Mouse (Mus musculus) limb, embryonic 14.5 days (tissue): Measurements from ENCODE around the gene Knstrn. TPM values are rescaled to one million over a fixed set of nuclear protein-coding genes. Genes with fewer than 3 reads are reported as not detected.

ENCODE experiments used
- ATAC-seq: fragments of 200-750 bp; cut with Nextera tagmentation; 2 replicates; pipeline ENCODE4 v1.8.0; 2017; ENCODE audit warnings: low read depth, moderate number of reproducible peaks, moderate TSS enrichment; ENCODE audit not compliant: low FRiP score
- DNase-seq: peaks from one replicate; pipeline ENCODE4 v3.0.0-alpha.2; 2015; ENCODE audit warnings: low spot score
- H3K27ac ChIP-seq: fragments of 300-500 bp; sonication (generic); replicated peaks from 2 replicates; pipeline ENCODE4 v1.5.1; 2014; ENCODE audit warnings: low read depth, mild to moderate bottlenecking, low read length, moderate library complexity, mixed read lengths
- H3K27me3 ChIP-seq: fragments of 300-500 bp; sonication (generic); 2 replicates; pipeline ENCODE4 v1.6.1; 2014; ENCODE audit warnings: low read length, mixed read lengths; ENCODE audit not compliant: control insufficient read depth, insufficient read depth
- H3K36me3 ChIP-seq: fragments of 300-500 bp; sonication (generic); 2 replicates; pipeline ENCODE4 v1.6.1; 2014; ENCODE audit warnings: mild to moderate bottlenecking, low read length, moderate library complexity, mixed read lengths; ENCODE audit not compliant: control insufficient read depth, insufficient read depth
- H3K4me1 ChIP-seq: fragments of 300-500 bp; sonication (generic); 2 replicates; pipeline ENCODE4 v1.6.1; 2014; ENCODE audit warnings: antibody characterized with exemption, low read length, mixed read lengths; ENCODE audit not compliant: control insufficient read depth, insufficient read depth
- H3K4me2 ChIP-seq: fragments of 300-500 bp; sonication (generic); replicated peaks from 2 replicates; pipeline ENCODE4 v1.6.1; 2014; ENCODE audit warnings: low read depth, mild to moderate bottlenecking, low read length, moderate library complexity; ENCODE audit not compliant: severe bottlenecking
- H3K4me3 ChIP-seq: fragments of 300-500 bp; sonication (generic); replicated peaks from 2 replicates; pipeline ENCODE4 v1.5.1; 2014; ENCODE audit warnings: low read length
- H3K9ac ChIP-seq: fragments of 300-500 bp; sonication (generic); 2 replicates; pipeline ENCODE4 v1.6.1; 2014; ENCODE audit warnings: mild to moderate bottlenecking, low read depth, low read length, moderate library complexity; ENCODE audit not compliant: severe bottlenecking
- H3K9me3 ChIP-seq: fragments of 300-500 bp; sonication (generic); 2 replicates; pipeline ENCODE4 v1.6.1; 2016; ENCODE audit warnings: low read length; ENCODE audit not compliant: control insufficient read depth
- POLR2A ChIP-seq: fragments of 200-500 bp; IDR thresholded peaks from 2 replicates; pipeline ENCODE4 v1.8.0; 2012; ENCODE audit warnings: inconsistent platforms, mild to moderate bottlenecking, moderate library complexity, borderline replicate concordance; ENCODE audit not compliant: insufficient read depth, insufficient read length; ENCODE audit errors: extremely low read depth
- WGBS: fragments of 180-500 bp; shearing (Covaris S2); extraction: QIAGEN DNeasy Blood & Tissue Kit; methylation state at CpG from one replicate; pipeline ENCODE4 v1.1.7; 2014; 5-methylcytosine and 5-hydroxymethylcytosine counted together
- polyA plus RNA-seq, 2 experiments: library from polyadenylated mRNA; depleted of rRNA in 1 of 2; stranded (reverse) in 1 of 2; unstranded in 1 of 2; fragments of >200 nt; fragmentation: Nextera tagmentation in 1 of 2; extraction: Ambion mirVana in 1 of 2; gene quantifications; 2 replicates each; pipeline versions ENCODE4 v1.2.1 to v1.2.3; 2012 to 2014

The Knstrn gene
- polyA plus RNA-seq, 2 experiments: 67.0 to 81.3 TPM

DNA sequence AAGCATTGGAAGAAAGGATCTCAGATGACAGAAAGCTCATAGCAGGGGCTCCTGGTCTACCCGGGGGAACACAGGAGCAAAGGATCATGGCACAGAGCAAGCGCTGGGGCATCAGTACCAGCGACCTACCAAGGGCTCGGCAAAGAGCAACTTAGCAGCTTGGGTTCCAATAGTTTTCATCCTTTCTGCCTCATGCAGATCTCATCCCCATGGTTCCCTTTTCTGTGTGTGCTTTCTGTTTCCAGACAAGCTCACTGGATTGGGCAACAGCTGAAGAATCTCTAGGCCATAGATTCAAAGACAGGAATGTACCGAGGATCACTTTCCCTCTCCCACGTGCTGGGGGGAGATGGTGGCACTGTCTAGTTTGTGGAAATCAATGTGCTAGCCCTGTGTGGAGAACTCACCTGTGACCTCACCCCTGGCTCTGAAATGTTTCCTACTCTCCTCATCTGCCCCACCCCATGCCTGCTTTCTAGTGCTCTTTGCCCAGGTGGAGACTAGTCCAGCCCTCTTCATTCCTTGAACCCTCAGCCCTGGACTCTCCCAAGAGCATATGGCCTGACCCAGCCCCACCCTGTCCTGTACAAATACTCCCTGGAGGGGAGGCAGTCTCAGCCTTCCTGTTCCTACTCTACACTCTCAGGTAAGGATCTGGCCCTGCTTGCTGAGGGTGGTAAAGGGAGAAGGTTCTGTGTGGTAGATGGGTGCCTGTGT lies 41.5 kb upstream of the Knstrn start, which contains the start of gene Phgr1:
Gene Phgr1 (plus strand): TSS at position 612 of the 717 bp plus-strand sequence.
- Histone ChIP-seq H3K36me3 (no peaks in the 10 kb centered on the region), H3K9me3 (no peaks in the 10 kb centered on the region), H3K27ac (no peak within 1 kb of the TSS), H3K27me3 (no peaks in the 10 kb centered on the region), H3K4me3 (no peak within 1 kb of the TSS), H3K4me1 (no peaks in the 10 kb centered on the region), H3K4me2 (no peak within 1 kb of the TSS), H3K9ac (no peak within 1 kb of the TSS)
- ATAC-seq: no peak
- 82% methylated on average over 6 of the region's 6 CpGs for WGBS
- TF ChIP-seq POLR2A: no peak
- DNase-seq: no peak

- Histone ChIP-seq H3K4me1 (peaks cover 4% of the 10 kb centered on the region; the same call in 1 of the 2 replicates), H3K27me3 (no peaks in the 10 kb centered on the region), H3K4me2 (no peak overlapping the region), H3K27ac (no peak overlapping the region), H3K9ac (no peak overlapping the region), H3K4me3 (no peak overlapping the region), H3K9me3 (no peaks in the 10 kb centered on the region), H3K36me3 (no peaks in the 10 kb centered on the region)
- TF ChIP-seq POLR2A: no peak
- DNase-seq (no peak), ATAC-seq (no peak)
- WGBS: 79% methylated on average over 2 of the region's 2 CpGs
Observed at GRCm38 (mm10) chr2:118774536-118774935, 39.3 kb upstream of the Knstrn start.

DNA sequence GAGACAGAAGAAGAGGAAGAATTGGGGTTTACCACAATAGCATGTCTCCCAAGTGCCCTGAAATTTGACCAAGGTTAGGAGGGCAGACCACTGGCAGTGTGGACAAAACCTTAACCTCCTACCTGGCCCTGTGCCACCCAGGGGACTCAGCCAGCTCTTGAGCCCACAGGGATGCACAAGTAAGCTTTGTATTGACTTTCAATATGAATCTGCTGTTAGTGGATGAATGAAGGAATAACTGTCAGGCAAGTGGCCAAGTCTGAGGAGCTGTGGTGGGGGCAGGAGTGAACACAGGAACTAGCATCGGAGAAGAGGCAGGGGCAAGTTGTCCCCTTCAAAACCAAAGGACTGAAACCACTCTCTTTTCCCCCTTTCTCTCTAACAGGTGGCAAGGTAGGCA lies 38.4 kb upstream of the Knstrn start:
- ATAC-seq (no peak), DNase-seq (no peak)
- H3K9ac ChIP-seq: no peak overlapping the region
- H3K4me2 ChIP-seq: no peak overlapping the region
- no peak overlapping the region for H3K27ac ChIP-seq
- H3K27me3 ChIP-seq: no peaks in the 10 kb centered on the region
- 44% methylated on average over 1 of the region's 1 CpGs for WGBS
- no peaks in the 10 kb centered on the region for H3K36me3 ChIP-seq
- no peaks in the 10 kb centered on the region for H3K9me3 ChIP-seq
- no peak for TF ChIP-seq POLR2A
- H3K4me1 ChIP-seq: peaks cover 4% of the 10 kb centered on the region; the same call in 1 of the 2 replicates
- no peak overlapping the region for H3K4me3 ChIP-seq

DNA sequence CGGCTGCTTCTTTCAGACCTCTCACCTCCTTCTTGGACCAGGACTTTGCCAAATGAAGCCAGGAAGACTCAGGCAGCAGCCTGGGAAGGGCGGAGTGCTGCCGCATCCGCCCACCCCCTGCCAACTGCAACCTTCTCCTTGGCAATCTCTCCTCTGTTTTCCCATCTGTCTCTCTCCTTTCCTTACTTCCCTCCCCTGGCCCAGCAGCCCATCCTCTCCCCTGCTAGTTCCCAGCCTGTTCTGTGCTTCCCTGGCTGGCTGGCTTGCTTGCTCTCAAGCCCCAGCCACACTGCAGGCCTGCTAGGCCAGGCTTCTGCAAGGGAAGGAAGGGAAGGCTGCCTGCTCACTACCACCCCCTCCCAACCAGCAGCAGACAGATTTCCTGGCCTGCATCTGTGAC lies 38.0 kb upstream of the Knstrn start:
- no peaks in the 10 kb centered on the region for H3K27me3 ChIP-seq
- no peak overlapping the region for H3K9ac ChIP-seq
- H3K36me3 ChIP-seq: no peaks in the 10 kb centered on the region
- H3K4me3 ChIP-seq: no peak overlapping the region
- WGBS: 54% methylated on average over 4 of the region's 4 CpGs
- no peak overlapping the region for H3K4me2 ChIP-seq
- no peak for ATAC-seq
- H3K27ac ChIP-seq: no peak overlapping the region
- no peaks in the 10 kb centered on the region for H3K9me3 ChIP-seq
- TF ChIP-seq POLR2A: no peak
- peaks cover 4% of the 10 kb centered on the region; the same call in 1 of the 2 replicates for H3K4me1 ChIP-seq
- no peak for DNase-seq

GRCm38 (mm10) chr2:118776295-118776694 lies 37.5 kb upstream of the Knstrn start:
- no peak overlapping the region for H3K4me3 ChIP-seq
- H3K9ac ChIP-seq: no peak overlapping the region
- DNase-seq (no peak), ATAC-seq (no peak)
- H3K4me1 ChIP-seq: peaks cover 4% of the 10 kb centered on the region; the same call in 1 of the 2 replicates
- 50% methylated on average over 2 of the region's 2 CpGs for WGBS
- H3K4me2 ChIP-seq: no peak overlapping the region
- H3K9me3 ChIP-seq: no peaks in the 10 kb centered on the region
- no peaks in the 10 kb centered on the region for H3K27me3 ChIP-seq
- no peak for TF ChIP-seq POLR2A
- H3K27ac ChIP-seq: no peak overlapping the region
- no peaks in the 10 kb centered on the region for H3K36me3 ChIP-seq
